Mouse (Mus musculus): Measurements from ENCODE around the gene Map3k4. TPM values are rescaled to one million over a fixed set of nuclear protein-coding genes. Genes with fewer than 3 reads are reported as not detected.

Map3k4 gene
- total RNA-seq (2014; fragmentation: Nextera tagmentation) = 27.5 and 28.7 TPM in 2 replicates
- 26.8 and 30.6 TPM in 2 replicates for total RNA-seq (2017)
- 40.3 and 55.8 TPM in 2 replicates for polyA plus RNA-seq (2012)

DNA sequence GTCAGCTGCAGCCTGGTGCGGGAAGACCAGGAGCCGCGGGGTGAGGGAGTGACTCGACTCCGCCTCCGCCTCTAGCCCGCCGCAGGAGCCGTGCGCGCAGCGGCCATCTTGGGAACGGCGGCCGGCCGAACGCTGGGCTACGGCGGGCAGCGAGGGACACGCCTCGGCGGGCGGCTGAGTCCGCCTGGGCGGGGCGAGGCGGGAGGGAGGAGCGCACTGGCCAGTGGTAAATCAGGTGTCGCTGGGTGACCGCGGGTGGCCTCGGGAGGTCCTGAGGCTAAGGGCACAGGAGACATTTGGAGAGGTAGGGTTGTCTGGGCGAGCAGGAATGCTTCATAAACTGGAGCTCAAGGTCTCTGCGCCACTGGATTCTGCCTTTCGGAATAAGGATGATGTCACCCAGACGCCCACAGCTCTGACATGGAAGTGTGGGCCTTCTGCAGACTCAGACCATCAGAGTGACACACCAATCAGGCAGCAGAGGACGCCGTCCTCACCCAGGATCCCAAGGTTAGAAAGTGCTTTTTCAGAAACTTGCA is at the start of gene Map3k4:
TSS of gene Map3k4 (minus strand) at position 134 of the 539 bp plus-strand sequence.
- no peak for TF ChIP-seq GATA2 (IDR thresholded peaks at IDR 0.05; ENCODE audit: borderline replicate concordance, low read depth, low read length)
- TF ChIP-seq POLR2AphosphoS5 (IDR thresholded peaks at IDR 0.05; ENCODE audit: insufficient replicate concordance, low read depth, low read length) = no peak
- TF ChIP-seq CTCF (IDR thresholded peaks at IDR 0.05; ENCODE audit: low read depth, low read length) = no peak
- TF ChIP-seq TAL1 (conservative IDR thresholded peaks at IDR 0.05; ENCODE audit: low read depth, low read length) = no peak
- TF ChIP-seq GATA1 (IDR thresholded peaks at IDR 0.05; ENCODE audit: borderline replicate concordance, low read length) = no peak
- H3K27me3 ChIP-seq (ENCODE audit: insufficient read depth, low read length) = peaks cover 3% of the 10 kb centered on the region; the same call in 1 of the 2 replicates
- peak within 1 kb of the TSS; percentile 100 for H3K4me3 ChIP-seq (ENCODE audit: low read depth, low read length)
- peaks cover 30% of the 10 kb centered on the region for H3K4me1 ChIP-seq (ENCODE audit: insufficient read depth, low read depth, low read length)
- DNase-seq (ENCODE audit: low spot score) (peak; percentile 85), ATAC-seq (ENCODE audit: extremely low read depth, insufficient number of reproducible peaks, low FRiP score, poor library complexity, severe bottlenecking) (peak; percentile 69)
- H3K36me3 ChIP-seq (replicated peaks) = peaks cover 20% of the 10 kb centered on the region
- H3K9me3 ChIP-seq (replicated peaks) = no peaks in the 10 kb centered on the region

- Histone ChIP-seq H3K36me3 (replicated peaks) (no peaks in the 10 kb centered on the region), H3K9me3 (replicated peaks) (no peaks in the 10 kb centered on the region), H3K27me3 (ENCODE audit: insufficient read depth, low read length) (peaks cover 38% of the 10 kb centered on the region), H3K4me1 (ENCODE audit: insufficient read depth, low read depth, low read length) (peaks cover 11% of the 10 kb centered on the region), H3K4me3 (ENCODE audit: low read depth, low read length) (no peak overlapping the region)
- TF ChIP-seq GATA1 (IDR thresholded peaks at IDR 0.05; ENCODE audit: borderline replicate concordance, low read length) (no peak), POLR2AphosphoS5 (IDR thresholded peaks at IDR 0.05; ENCODE audit: insufficient replicate concordance, low read depth, low read length) (no peak), TAL1 (conservative IDR thresholded peaks at IDR 0.05; ENCODE audit: low read depth, low read length) (no peak), CTCF (IDR thresholded peaks at IDR 0.05; ENCODE audit: low read depth, low read length) (no peak), GATA2 (IDR thresholded peaks at IDR 0.05; ENCODE audit: borderline replicate concordance, low read depth, low read length) (no peak)
- ATAC-seq (ENCODE audit: extremely low read depth, insufficient number of reproducible peaks, low FRiP score, poor library complexity, severe bottlenecking) (no peak), DNase-seq (ENCODE audit: low spot score) (no peak)
Measured at GRCm38 (mm10) chr17:12367373-12367930, 48.9 kb upstream of the Map3k4 start.

DNA sequence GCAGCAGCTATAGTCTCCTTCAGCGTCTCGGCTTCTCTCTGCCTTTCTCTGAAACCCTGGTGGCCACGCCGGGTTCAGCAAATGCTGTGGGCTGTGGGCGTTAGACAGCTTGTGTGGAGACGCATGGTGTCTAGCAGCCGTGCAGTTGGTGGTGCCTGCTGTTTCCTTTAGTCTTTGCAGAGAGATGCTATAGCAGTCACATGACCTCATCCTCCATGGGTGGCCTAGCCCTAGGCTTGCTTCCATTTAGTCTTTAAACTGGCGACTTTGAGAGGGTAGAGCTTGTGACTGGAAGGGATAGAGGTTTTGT is 45.8 kb upstream of the Map3k4 start:
- Histone ChIP-seq H3K9me3 (replicated peaks) (no peaks in the 10 kb centered on the region), H3K4me3 (ENCODE audit: low read depth, low read length) (no peak overlapping the region)
- TF ChIP-seq GATA1 (IDR thresholded peaks at IDR 0.05; ENCODE audit: borderline replicate concordance, low read length) (no peak), TAL1 (conservative IDR thresholded peaks at IDR 0.05; ENCODE audit: low read depth, low read length) (no peak), CTCF (IDR thresholded peaks at IDR 0.05; ENCODE audit: low read depth, low read length) (no peak), POLR2AphosphoS5 (IDR thresholded peaks at IDR 0.05; ENCODE audit: insufficient replicate concordance, low read depth, low read length) (no peak)

GRCm38 (mm10) chr17:12363601-12364425 is 45.2 kb upstream of the Map3k4 start:
- H3K36me3 ChIP-seq (replicated peaks) = no peaks in the 10 kb centered on the region
- H3K27me3 ChIP-seq (ENCODE audit: insufficient read depth, low read length) = peaks cover 19% of the 10 kb centered on the region
- no peak for ATAC-seq (ENCODE audit: extremely low read depth, insufficient number of reproducible peaks, low FRiP score, poor library complexity, severe bottlenecking)
- H3K4me3 ChIP-seq (ENCODE audit: low read depth, low read length) = no peak overlapping the region
- no peak for DNase-seq (ENCODE audit: low spot score)
- no peak for TF ChIP-seq CTCF (IDR thresholded peaks at IDR 0.05; ENCODE audit: low read depth, low read length)
- no peak for TF ChIP-seq GATA2 (IDR thresholded peaks at IDR 0.05; ENCODE audit: borderline replicate concordance, low read depth, low read length)
- no peak for TF ChIP-seq TAL1 (conservative IDR thresholded peaks at IDR 0.05; ENCODE audit: low read depth, low read length)
- TF ChIP-seq POLR2AphosphoS5 (IDR thresholded peaks at IDR 0.05; ENCODE audit: insufficient replicate concordance, low read depth, low read length) = no peak
- no peak for TF ChIP-seq GATA1 (IDR thresholded peaks at IDR 0.05; ENCODE audit: borderline replicate concordance, low read length)
- no peaks in the 10 kb centered on the region for H3K9me3 ChIP-seq (replicated peaks)
- H3K4me1 ChIP-seq (ENCODE audit: insufficient read depth, low read depth, low read length) = no peaks in the 10 kb centered on the region

More for the DNA sequence above, 45.8 kb upstream of the Map3k4 start:
- ATAC-seq (ENCODE audit: extremely low read depth, insufficient number of reproducible peaks, low FRiP score, poor library complexity, severe bottlenecking) (no peak), DNase-seq (ENCODE audit: low spot score) (no peak)
- Histone ChIP-seq H3K27me3 (ENCODE audit: insufficient read depth, low read length) (peaks cover 21% of the 10 kb centered on the region), H3K36me3 (replicated peaks) (no peaks in the 10 kb centered on the region), H3K4me1 (ENCODE audit: insufficient read depth, low read depth, low read length) (no peaks in the 10 kb centered on the region)

GRCm38 (mm10) chr17:12359876-12360275 is 41.3 kb upstream of the Map3k4 start:
- Histone ChIP-seq H3K4me1 (ENCODE audit: insufficient read depth, low read depth, low read length) (no peaks in the 10 kb centered on the region), H3K36me3 (replicated peaks) (no peaks in the 10 kb centered on the region), H3K4me3 (ENCODE audit: low read depth, low read length) (no peak overlapping the region), H3K27me3 (ENCODE audit: insufficient read depth, low read length) (peaks cover 31% of the 10 kb centered on the region), H3K9me3 (replicated peaks) (no peaks in the 10 kb centered on the region)
- TF ChIP-seq TAL1 (conservative IDR thresholded peaks at IDR 0.05; ENCODE audit: low read depth, low read length) (no peak), POLR2AphosphoS5 (IDR thresholded peaks at IDR 0.05; ENCODE audit: insufficient replicate concordance, low read depth, low read length) (no peak), CTCF (IDR thresholded peaks at IDR 0.05; ENCODE audit: low read depth, low read length) (no peak), GATA1 (IDR thresholded peaks at IDR 0.05; ENCODE audit: borderline replicate concordance, low read length) (no peak), GATA2 (IDR thresholded peaks at IDR 0.05; ENCODE audit: borderline replicate concordance, low read depth, low read length) (no peak)
- ATAC-seq (ENCODE audit: extremely low read depth, insufficient number of reproducible peaks, low FRiP score, poor library complexity, severe bottlenecking) (no peak), DNase-seq (ENCODE audit: low spot score) (no peak)

DNA sequence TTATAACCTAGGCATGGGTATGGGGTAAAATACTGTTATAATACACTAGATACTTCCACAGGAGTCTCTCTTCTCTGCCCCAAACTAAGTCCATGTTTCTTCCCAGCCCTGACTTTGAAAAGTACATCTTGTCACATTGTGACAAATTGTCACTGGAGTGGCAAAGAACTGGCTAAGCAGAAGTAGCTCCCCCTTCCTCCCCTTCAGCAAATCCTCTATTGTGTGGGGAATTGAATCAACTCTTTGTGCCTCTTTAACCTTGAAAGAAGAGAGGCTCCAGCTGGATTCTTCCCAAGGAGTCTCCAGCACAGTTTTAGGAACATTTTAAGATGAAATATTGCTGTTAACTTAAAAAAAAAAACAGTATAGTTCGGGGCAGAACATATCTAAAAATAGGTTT is 34.2 kb upstream of the Map3k4 start:
- H3K4me1 ChIP-seq (ENCODE audit: insufficient read depth, low read depth, low read length) = no peaks in the 10 kb centered on the region
- ATAC-seq (ENCODE audit: extremely low read depth, insufficient number of reproducible peaks, low FRiP score, poor library complexity, severe bottlenecking) = no peak
- no peak overlapping the region for H3K4me3 ChIP-seq (ENCODE audit: low read depth, low read length)
- no peaks in the 10 kb centered on the region for H3K36me3 ChIP-seq (replicated peaks)
- TF ChIP-seq POLR2AphosphoS5 (IDR thresholded peaks at IDR 0.05; ENCODE audit: insufficient replicate concordance, low read depth, low read length) (no peak), GATA1 (IDR thresholded peaks at IDR 0.05; ENCODE audit: borderline replicate concordance, low read length) (no peak), GATA2 (IDR thresholded peaks at IDR 0.05; ENCODE audit: borderline replicate concordance, low read depth, low read length) (no peak), CTCF (IDR thresholded peaks at IDR 0.05; ENCODE audit: low read depth, low read length) (no peak), TAL1 (conservative IDR thresholded peaks at IDR 0.05; ENCODE audit: low read depth, low read length) (no peak)
- H3K27me3 ChIP-seq (ENCODE audit: insufficient read depth, low read length) = peaks cover 32% of the 10 kb centered on the region
- H3K9me3 ChIP-seq (replicated peaks) = no peaks in the 10 kb centered on the region
- no peak for DNase-seq (ENCODE audit: low spot score)

Data from G1E (cell line).